Mouse (Mus musculus): ENCODE measurements around the gene Grhpr.
"Not testable (repeated sequence)": the region's sequence is repeated elsewhere in the genome, so short reads cannot be mapped to it uniquely, and the experiment has no call there.

Grhpr gene

DNA sequence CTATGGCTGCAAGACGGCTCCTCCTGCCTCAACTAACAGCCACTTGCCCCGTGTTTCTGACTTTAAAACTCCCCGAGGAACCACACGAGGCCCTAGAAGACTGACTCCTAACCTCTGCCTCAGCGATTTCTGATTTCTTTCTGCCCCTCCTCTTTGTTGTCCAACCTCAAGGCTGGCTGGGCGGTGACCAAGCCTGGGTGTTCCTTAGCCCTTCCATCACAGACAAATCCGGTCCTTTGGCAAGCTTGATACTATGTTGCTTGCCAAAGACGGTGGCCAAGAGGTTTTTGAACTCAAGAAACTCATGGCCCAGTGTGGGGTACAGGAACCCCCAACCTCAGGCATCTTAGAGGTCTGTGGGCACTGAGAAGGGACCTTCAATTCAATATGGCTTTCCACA lies 6.9 kb upstream of the Grhpr start:
- no peak for DNase-seq (ENCODE audit: low spot score)

- no peak for DNase-seq (ENCODE audit: low spot score)
These were observed 5.1 kb upstream of the Grhpr start for GRCm38 (mm10) chr4:44976026-44976615.

DNA sequence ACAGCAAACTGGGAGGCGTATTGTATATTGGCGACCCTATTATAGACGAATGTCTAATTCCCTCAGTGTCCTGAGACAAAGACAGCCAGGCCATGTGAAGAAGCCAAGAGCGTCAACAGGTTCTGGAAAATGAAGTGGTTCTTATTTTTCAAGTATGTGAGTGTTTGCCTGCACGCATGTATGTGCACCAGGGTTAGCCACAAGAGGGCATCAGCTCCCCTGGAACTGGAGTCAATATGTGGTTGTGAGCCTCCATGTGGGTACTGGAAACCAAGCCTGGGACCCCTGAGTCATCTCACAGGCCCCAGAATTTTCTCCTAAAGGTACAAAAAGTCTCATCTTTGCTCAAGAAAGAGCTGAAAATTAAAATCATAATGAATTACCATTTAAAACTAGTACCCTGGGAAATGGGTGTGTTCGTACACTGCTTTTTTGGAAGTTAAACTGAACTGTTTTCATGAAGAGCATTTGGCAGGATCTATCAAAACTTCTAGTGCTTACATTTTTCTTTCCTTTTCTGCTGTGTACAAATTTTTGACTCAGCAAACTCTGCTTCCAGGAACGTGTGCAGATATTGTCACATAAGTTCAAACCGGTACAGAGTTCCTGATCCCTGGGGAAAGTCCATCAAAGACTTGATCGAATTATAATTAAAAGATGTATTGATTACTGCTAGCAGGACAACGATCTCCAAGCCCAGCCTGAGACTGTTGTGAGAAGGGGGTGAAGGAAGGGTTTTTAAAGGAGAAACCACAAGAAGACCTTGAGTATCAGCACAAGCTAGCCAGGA lies 4.1 kb upstream of the Grhpr start:
- no peak for DNase-seq (ENCODE audit: low spot score)

DNA sequence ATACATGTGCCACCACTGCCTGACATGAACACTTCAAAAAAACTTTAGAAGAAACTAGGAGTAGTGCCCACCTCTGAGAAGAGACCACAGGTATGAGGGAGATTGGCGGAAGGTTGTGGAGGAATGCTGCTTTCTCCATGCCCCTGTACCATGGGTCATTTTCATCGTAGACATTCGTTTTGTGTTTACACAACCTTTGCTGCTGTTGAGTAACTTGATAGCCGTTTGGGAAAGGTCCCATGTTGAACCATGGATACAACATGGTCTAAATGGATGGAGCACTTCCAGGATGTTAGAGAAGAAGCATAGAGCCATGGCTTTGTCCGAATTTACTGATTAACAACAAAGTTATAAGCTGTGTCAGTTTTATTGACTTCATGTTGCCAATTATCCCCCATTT lies 3.0 kb upstream of the Grhpr start:
- DNase-seq (ENCODE audit: low spot score), result no peak

DNA sequence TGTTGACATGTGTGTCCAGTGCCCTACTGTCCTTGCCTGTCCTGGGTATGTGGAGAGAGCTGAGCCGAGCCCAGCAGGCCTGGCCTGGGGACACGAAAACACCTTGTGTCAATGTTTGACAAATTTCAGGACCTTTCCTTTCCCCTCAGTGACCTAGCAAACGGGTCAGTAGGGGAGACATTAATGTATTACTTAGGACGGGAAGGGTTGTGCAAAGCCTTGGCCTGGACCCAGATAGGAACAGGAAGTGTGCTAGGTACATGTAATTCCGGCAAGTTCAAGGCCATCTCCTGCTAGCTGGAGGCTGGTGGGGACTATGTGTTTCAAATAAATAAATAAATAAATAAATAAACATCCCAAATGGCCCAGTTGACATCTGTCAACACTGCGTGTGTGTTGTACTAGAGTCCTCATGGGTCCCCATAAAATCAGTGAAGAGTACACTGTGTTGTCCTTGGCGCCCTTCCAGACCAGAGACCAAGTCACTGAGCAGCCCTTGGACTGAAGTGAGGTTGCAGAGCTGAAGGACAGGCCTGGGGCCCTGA lies 1.3 kb upstream of the Grhpr start:
- DNase-seq (ENCODE audit: low spot score), result peak; percentile 65

GRCm38 (mm10) chr4:44981974-44982287 lies 736 bp downstream of the Grhpr start:
- no peak for DNase-seq (ENCODE audit: low spot score)

DNA sequence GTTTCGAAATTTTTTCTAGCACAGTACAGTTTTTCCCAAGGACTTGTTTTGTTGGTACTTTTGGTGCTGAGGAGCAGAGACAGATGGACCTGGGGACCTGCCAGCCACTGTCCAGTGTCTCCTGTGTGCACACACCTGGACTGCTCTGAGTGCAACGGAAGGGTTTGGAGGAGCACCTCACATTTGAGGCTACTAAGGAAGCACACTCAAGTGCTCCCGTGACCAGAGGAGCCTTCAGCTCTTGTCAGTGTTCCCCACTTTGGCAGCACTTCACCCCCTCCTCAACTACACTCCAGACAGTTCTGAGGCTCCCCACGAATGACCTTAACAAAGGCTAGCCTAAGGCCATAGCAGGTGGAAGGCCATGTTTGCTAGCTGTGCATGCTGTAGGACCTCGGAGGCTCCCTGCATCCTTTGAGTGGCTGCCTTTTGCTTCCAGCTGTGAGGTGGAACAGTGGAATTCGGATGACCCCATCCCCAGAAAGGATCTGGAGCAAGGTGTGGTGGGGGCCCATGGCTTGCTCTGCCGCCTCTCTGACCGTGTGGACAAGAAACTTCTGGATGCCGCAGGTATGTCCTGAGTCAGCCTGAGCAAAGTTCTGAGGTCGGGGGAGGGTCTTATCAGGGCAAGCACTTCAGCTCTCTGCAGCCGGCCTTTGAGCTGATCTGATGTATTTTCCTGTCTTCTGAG lies 1.4 kb downstream of the Grhpr start:
- no peak for DNase-seq (ENCODE audit: low spot score)

DNA sequence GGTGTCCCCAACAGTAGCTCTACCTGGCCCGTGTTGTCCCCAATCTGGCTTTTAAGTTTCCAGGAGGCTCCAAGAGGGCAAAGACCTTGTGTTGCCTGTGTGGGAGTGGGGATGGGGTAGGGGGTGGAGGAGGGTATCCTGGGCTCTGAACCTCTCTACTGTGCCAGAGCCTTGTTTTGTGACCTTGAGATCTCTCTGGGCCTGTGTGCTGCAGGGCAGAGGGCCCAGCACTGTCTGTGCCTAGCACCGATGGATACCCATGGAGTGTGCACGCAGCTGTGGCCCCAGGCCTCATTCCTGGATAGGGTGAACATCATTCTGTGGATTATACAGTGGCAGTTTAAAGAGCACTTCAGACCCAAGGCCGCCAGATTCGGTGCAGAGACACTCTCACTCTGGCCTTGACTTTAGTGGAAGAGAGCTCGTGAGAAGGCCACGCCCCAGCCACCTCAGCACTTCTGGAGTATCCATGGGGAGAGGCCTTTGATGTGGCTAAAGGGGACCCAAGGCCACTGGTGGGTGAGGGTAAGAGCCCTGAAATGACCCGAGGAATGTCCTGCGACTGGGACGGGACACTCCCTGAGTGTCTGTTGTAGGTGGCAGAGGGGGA lies 2.0 kb downstream of the Grhpr start:
- peak; percentile 51 for DNase-seq (ENCODE audit: low spot score)

DNA sequence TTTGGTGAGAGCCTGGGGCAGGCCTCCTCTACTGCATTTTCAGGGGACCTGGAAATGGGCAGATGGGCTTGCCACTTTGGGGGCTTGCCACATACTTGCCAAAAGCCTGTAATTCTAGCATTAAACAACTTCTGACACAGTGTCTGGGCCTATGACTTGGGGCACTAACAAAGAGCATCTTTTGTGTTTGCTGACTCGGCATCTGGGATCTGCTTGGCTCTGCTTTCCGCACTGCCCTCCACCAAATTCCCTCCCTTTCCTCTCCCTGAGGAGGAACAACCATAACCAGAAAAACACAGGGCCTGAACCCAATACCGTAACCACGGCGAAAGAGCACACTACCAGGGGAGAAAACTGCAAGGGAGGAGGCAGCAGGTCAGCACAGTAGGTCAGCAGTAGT lies 9.4 kb downstream of the Grhpr start:
- no peak for DNase-seq (ENCODE audit: low spot score)

- not testable (repeated sequence) for DNase-seq (ENCODE audit: low spot score)
These were observed 11.1 kb downstream of the Grhpr start for GRCm38 (mm10) chr4:44992330-44992729.

- not testable (repeated sequence) for DNase-seq (ENCODE audit: low spot score)
These were observed 12.0 kb downstream of the Grhpr start for GRCm38 (mm10) chr4:44993179-44993578.

- no peak for DNase-seq (ENCODE audit: low spot score)
These were observed 12.7 kb downstream of the Grhpr start for GRCm38 (mm10) chr4:44993847-44994246.

DNA sequence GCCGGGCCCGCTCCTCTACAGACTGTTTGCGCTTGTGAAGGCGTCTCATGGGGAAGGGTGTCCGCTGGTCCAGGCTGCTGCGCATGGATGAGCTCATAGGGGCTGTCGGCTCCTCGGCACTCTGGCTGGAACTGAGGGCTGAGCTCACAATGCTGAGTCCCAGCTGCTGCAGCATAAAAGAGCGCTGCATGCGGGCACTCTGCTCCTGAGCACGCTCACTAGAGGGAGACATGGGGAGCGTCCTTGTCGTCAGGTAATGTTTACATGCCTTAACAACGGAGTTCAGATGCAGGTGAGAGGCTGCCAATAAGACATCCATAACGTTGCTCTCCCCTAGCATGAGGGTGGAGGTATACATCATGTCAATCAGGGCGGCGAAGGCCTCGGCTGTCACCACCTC lies 13.6 kb downstream of the Grhpr start:
- DNase-seq (ENCODE audit: low spot score), result no peak

DNA sequence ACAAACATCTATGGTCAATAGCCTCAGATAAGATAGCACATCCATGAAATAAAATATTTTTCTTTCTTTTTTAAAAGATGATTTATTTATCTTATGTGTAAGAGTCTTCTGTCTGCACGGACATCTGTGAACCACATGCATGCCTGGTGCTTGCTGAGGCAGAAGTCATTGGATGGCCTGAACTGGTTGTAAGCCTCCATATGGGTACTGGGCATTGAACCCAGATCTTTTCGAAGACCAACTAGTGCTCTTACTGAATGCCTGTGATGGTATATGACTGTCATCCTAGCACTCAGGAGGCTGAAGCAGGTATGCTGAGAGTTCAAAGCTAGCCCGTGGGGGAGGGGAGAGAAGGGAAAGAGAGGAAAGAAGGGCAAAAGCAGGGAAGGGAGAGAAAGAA lies 16.9 kb downstream of the Grhpr start:
- no peak for DNase-seq (ENCODE audit: low spot score)

GRCm38 (mm10) chr4:45000001-45000400 lies 18.8 kb downstream of the Grhpr start:
- no peak for DNase-seq (ENCODE audit: low spot score)

- DNase-seq (ENCODE audit: low spot score), result no peak
These were observed 24.3 kb downstream of the Grhpr start for GRCm38 (mm10) chr4:45005452-45005851.

- DNase-seq (ENCODE audit: low spot score), result no peak
These were observed 29.7 kb downstream of the Grhpr start for GRCm38 (mm10) chr4:45010806-45011415.

- DNase-seq (ENCODE audit: low spot score), result peak; percentile 55
These were observed 30.4 kb downstream of the Grhpr start for GRCm38 (mm10) chr4:45011581-45012104.

- peak; percentile 100 for DNase-seq (ENCODE audit: low spot score)
These were observed 31.1 kb downstream of the Grhpr start, which contains the start of gene Zbtb5 for GRCm38 (mm10) chr4:45012105-45012975. Gene Zbtb5, minus strand, starts transcription at chr4:45012412.

DNA sequence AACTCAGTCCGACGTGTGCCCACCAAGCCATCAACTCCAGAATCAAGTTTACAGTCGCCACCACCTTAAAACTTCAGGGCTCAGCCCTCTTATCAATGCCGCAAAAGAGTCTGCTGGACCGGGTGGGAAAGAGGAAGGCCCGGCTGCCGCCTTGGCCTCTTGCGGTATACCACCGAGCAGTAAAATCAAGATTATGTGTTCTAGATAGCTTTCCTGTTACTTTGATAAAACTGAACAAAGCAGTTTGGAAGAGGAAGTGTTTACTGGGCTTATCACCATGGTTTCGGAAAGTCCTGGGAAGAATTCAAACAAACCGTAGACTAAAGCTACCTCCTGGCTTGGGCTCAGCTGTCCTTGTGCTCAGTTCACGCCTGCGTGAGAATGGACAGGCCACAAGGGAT lies 31.8 kb downstream of the Grhpr start:
- no peak for DNase-seq (ENCODE audit: low spot score)

- DNase-seq (ENCODE audit: low spot score), result no peak
These were observed 32.3 kb downstream of the Grhpr start for GRCm38 (mm10) chr4:45013537-45013936.
